Mouse (Mus musculus) liver, postnatal 0 days (tissue): Measurements from ENCODE around the gene Ccdc57.

Experiments used
- CTCF ChIP-seq: sonication (generic); IDR thresholded peaks from 2 replicates; pipeline ENCODE4 v1.5.1; 2016; ENCODE audit warnings: antibody characterized with exemption, low read depth
- EP300 ChIP-seq: IDR thresholded peaks from 2 replicates; pipeline ENCODE4 v1.6.1; 2016; ENCODE audit warnings: antibody characterized with exemption, low read depth, mild to moderate bottlenecking

DNA sequence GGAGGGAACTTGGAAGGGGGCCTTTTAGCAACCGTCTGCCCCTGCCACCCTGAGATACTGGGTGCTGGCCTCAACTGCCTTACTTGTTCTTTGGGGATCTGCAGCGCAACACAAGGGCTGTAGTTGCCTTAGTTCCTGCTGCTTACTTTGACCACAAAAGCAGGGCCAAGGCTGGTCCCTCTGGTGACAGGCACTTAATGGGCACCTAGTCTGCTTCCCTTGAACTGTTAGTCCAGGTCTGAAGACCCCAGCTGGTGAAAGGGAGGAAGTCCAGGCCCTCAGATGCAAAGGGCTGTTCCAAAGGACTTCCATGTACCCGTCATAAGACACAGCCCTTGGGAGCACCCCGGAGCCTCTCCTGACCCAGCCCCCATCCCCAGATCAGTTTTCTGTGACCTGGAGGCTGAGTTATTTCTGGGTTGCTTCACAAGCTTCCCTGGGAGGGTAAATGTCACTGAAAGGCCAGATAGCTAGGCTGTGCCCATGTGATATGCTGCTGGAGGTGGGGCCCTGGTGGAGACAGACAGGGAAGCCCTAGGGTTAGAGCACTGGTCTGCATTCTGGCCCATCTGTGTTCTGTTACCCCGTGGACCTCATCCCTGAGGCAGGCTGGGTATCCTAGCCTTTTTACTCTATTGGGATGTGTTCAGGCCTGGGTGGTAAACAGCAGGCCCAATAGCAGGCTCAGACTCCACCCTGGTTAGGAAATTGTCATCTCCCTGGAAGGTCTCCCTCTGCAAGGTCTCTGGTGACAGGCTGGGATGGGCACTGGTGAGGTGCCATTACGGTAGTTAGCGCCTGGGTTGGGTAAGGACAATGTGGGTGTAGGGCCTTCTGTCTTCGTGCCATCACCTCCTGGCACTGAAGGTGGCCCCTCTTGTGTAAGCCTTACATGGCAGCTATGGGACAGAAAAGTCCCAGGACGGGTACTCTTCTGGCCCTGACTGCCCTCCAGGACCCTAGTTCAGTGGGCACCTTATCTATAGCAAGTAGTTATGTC lies 19.4 kb upstream of the Ccdc57 start:
- TF ChIP-seq CTCF (no peak), EP300 (no peak)
